Mouse (Mus musculus): Measurements from ENCODE around the gene Atxn10. TPM values are rescaled to one million over a fixed set of nuclear protein-coding genes. Genes with fewer than 3 reads are reported as not detected.

The Atxn10 gene
- polyA plus RNA-seq, 1 experiment: 320 TPM

- Histone ChIP-seq H3K9ac (ENCODE audit: low read depth, poor library complexity, severe bottlenecking) (no peak overlapping the region), H3K4me3 (ENCODE audit: low read depth, low read length) (no peak overlapping the region)
Measured at GRCm38 (mm10) chr15:85408790-85409189, 72.7 kb downstream of the Atxn10 start.

GRCm38 (mm10) chr15:85409245-85409783 is 73.3 kb downstream of the Atxn10 start:
- H3K27me3 ChIP-seq (ENCODE audit: control insufficient read depth, insufficient read depth, low read length, poor library complexity, severe bottlenecking): no peaks in the 10 kb centered on the region
- no peaks in the 10 kb centered on the region for H3K4me1 ChIP-seq (ENCODE audit: control insufficient read depth, insufficient read depth, low read length)
- TF ChIP-seq POLR2A (IDR thresholded peaks at IDR 0.05; ENCODE audit: insufficient read depth, low read length) (no peak), EP300 (IDR thresholded peaks at IDR 0.05; ENCODE audit: insufficient read depth, low read depth, low read length) (no peak), CTCF (IDR thresholded peaks at IDR 0.05; ENCODE audit: low read depth, low read length) (no peak)
- H3K36me3 ChIP-seq (ENCODE audit: control insufficient read depth, insufficient read depth, low read length, poor library complexity, severe bottlenecking): no peaks in the 10 kb centered on the region
- H3K4me3 ChIP-seq (ENCODE audit: low read depth, low read length): no peak overlapping the region
- no peaks in the 10 kb centered on the region for H3K9me3 ChIP-seq (replicated peaks; ENCODE audit: control insufficient read depth, insufficient read depth, low read length, poor library complexity, severe bottlenecking)
- H3K27ac ChIP-seq (ENCODE audit: insufficient read depth, low read length): no peak overlapping the region
- H3K9ac ChIP-seq (ENCODE audit: low read depth, poor library complexity, severe bottlenecking): no peak overlapping the region

More at GRCm38 (mm10) chr15:85408790-85409189, 72.7 kb downstream of the Atxn10 start:
- Histone ChIP-seq H3K27me3 (ENCODE audit: control insufficient read depth, insufficient read depth, low read length, poor library complexity, severe bottlenecking) (no peaks in the 10 kb centered on the region), H3K4me1 (ENCODE audit: control insufficient read depth, insufficient read depth, low read length) (no peaks in the 10 kb centered on the region), H3K27ac (ENCODE audit: insufficient read depth, low read length) (no peak overlapping the region), H3K9me3 (replicated peaks; ENCODE audit: control insufficient read depth, insufficient read depth, low read length, poor library complexity, severe bottlenecking) (no peaks in the 10 kb centered on the region), H3K36me3 (ENCODE audit: control insufficient read depth, insufficient read depth, low read length, poor library complexity, severe bottlenecking) (no peaks in the 10 kb centered on the region)
- no peak for TF ChIP-seq POLR2A (IDR thresholded peaks at IDR 0.05; ENCODE audit: insufficient read depth, low read length)
- no peak for TF ChIP-seq EP300 (IDR thresholded peaks at IDR 0.05; ENCODE audit: insufficient read depth, low read depth, low read length)
- TF ChIP-seq CTCF (IDR thresholded peaks at IDR 0.05; ENCODE audit: low read depth, low read length): no peak

- H3K9me3 ChIP-seq (replicated peaks; ENCODE audit: control insufficient read depth, insufficient read depth, low read length, poor library complexity, severe bottlenecking): no peaks in the 10 kb centered on the region
- H3K4me1 ChIP-seq (ENCODE audit: control insufficient read depth, insufficient read depth, low read length): no peaks in the 10 kb centered on the region
- H3K27ac ChIP-seq (ENCODE audit: insufficient read depth, low read length): no peak overlapping the region
- H3K27me3 ChIP-seq (ENCODE audit: control insufficient read depth, insufficient read depth, low read length, poor library complexity, severe bottlenecking): no peaks in the 10 kb centered on the region
- no peak for TF ChIP-seq CTCF (IDR thresholded peaks at IDR 0.05; ENCODE audit: low read depth, low read length)
- no peak for TF ChIP-seq POLR2A (IDR thresholded peaks at IDR 0.05; ENCODE audit: insufficient read depth, low read length)
- TF ChIP-seq EP300 (IDR thresholded peaks at IDR 0.05; ENCODE audit: insufficient read depth, low read depth, low read length): no peak
- H3K9ac ChIP-seq (ENCODE audit: low read depth, poor library complexity, severe bottlenecking): no peak overlapping the region
- H3K36me3 ChIP-seq (ENCODE audit: control insufficient read depth, insufficient read depth, low read length, poor library complexity, severe bottlenecking): no peaks in the 10 kb centered on the region
- H3K4me3 ChIP-seq (ENCODE audit: low read depth, low read length): no peak overlapping the region
Measured at GRCm38 (mm10) chr15:85409836-85410235, 73.8 kb downstream of the Atxn10 start.

- TF ChIP-seq CTCF (IDR thresholded peaks at IDR 0.05; ENCODE audit: low read depth, low read length): no peak
- no peak for TF ChIP-seq EP300 (IDR thresholded peaks at IDR 0.05; ENCODE audit: insufficient read depth, low read depth, low read length)
- no peak for TF ChIP-seq POLR2A (IDR thresholded peaks at IDR 0.05; ENCODE audit: insufficient read depth, low read length)
- H3K4me1 ChIP-seq (ENCODE audit: control insufficient read depth, insufficient read depth, low read length): no peaks in the 10 kb centered on the region
- H3K27me3 ChIP-seq (ENCODE audit: control insufficient read depth, insufficient read depth, low read length, poor library complexity, severe bottlenecking): no peaks in the 10 kb centered on the region
- H3K4me3 ChIP-seq (ENCODE audit: low read depth, low read length): no peak overlapping the region
- H3K9me3 ChIP-seq (replicated peaks; ENCODE audit: control insufficient read depth, insufficient read depth, low read length, poor library complexity, severe bottlenecking): no peaks in the 10 kb centered on the region
- no peak overlapping the region for H3K9ac ChIP-seq (ENCODE audit: low read depth, poor library complexity, severe bottlenecking)
- no peak overlapping the region for H3K27ac ChIP-seq (ENCODE audit: insufficient read depth, low read length)
- no peaks in the 10 kb centered on the region; the same call in 1 of the 2 replicates for H3K36me3 ChIP-seq (ENCODE audit: control insufficient read depth, insufficient read depth, low read length, poor library complexity, severe bottlenecking)
Measured at GRCm38 (mm10) chr15:85414620-85415019, 78.6 kb downstream of the Atxn10 start.

GRCm38 (mm10) chr15:85420686-85421085 is 84.6 kb downstream of the Atxn10 start:
- no peaks in the 10 kb centered on the region for H3K27me3 ChIP-seq (ENCODE audit: control insufficient read depth, insufficient read depth, low read length, poor library complexity, severe bottlenecking)
- TF ChIP-seq POLR2A (IDR thresholded peaks at IDR 0.05; ENCODE audit: insufficient read depth, low read length) (no peak), CTCF (IDR thresholded peaks at IDR 0.05; ENCODE audit: low read depth, low read length) (no peak), EP300 (IDR thresholded peaks at IDR 0.05; ENCODE audit: insufficient read depth, low read depth, low read length) (no peak)
- no peaks in the 10 kb centered on the region for H3K9me3 ChIP-seq (replicated peaks; ENCODE audit: control insufficient read depth, insufficient read depth, low read length, poor library complexity, severe bottlenecking)
- H3K36me3 ChIP-seq (ENCODE audit: control insufficient read depth, insufficient read depth, low read length, poor library complexity, severe bottlenecking): no peaks in the 10 kb centered on the region; the same call in 1 of the 2 replicates
- H3K9ac ChIP-seq (ENCODE audit: low read depth, poor library complexity, severe bottlenecking): no peak overlapping the region
- no peak overlapping the region for H3K4me3 ChIP-seq (ENCODE audit: low read depth, low read length)
- no peak overlapping the region for H3K27ac ChIP-seq (ENCODE audit: insufficient read depth, low read length)
- no peaks in the 10 kb centered on the region for H3K4me1 ChIP-seq (ENCODE audit: control insufficient read depth, insufficient read depth, low read length)

GRCm38 (mm10) chr15:85424197-85424596 is 88.2 kb downstream of the Atxn10 start:
- Histone ChIP-seq H3K36me3 (ENCODE audit: control insufficient read depth, insufficient read depth, low read length, poor library complexity, severe bottlenecking) (no peaks in the 10 kb centered on the region; the same call in 1 of the 2 replicates), H3K9ac (ENCODE audit: low read depth, poor library complexity, severe bottlenecking) (no peak overlapping the region), H3K27me3 (ENCODE audit: control insufficient read depth, insufficient read depth, low read length, poor library complexity, severe bottlenecking) (no peaks in the 10 kb centered on the region), H3K9me3 (replicated peaks; ENCODE audit: control insufficient read depth, insufficient read depth, low read length, poor library complexity, severe bottlenecking) (no peaks in the 10 kb centered on the region), H3K4me3 (ENCODE audit: low read depth, low read length) (no peak overlapping the region), H3K4me1 (ENCODE audit: control insufficient read depth, insufficient read depth, low read length) (no peaks in the 10 kb centered on the region), H3K27ac (ENCODE audit: insufficient read depth, low read length) (no peak overlapping the region)
- TF ChIP-seq POLR2A (IDR thresholded peaks at IDR 0.05; ENCODE audit: insufficient read depth, low read length) (no peak), CTCF (IDR thresholded peaks at IDR 0.05; ENCODE audit: low read depth, low read length) (no peak), EP300 (IDR thresholded peaks at IDR 0.05; ENCODE audit: insufficient read depth, low read depth, low read length) (no peak)
